Mouse (Mus musculus) urinary bladder, postnatal 36 days (tissue): Measurements from ENCODE around the gene Anapc11.

ENCODE experiments used
- DNase-seq, 2 experiments: peaks; one replicate each; pipeline ENCODE4 v3.0.0; 2022; ENCODE audit warnings: low spot score in 2 of 2, mixed read lengths in 1 of 2

The Anapc11 gene

GRCm38 (mm10) chr11:120626785-120627467 is 28.7 kb downstream of the Anapc11 start:
- no peak for DNase-seq

- DNase-seq: no peak
These were observed 29.5 kb downstream of the Anapc11 start for GRCm38 (mm10) chr11:120627468-120628300.

- DNase-seq: no peak
These were observed 30.6 kb downstream of the Anapc11 start for GRCm38 (mm10) chr11:120628601-120629340.

- DNase-seq: no peak
These were observed 31.1 kb downstream of the Anapc11 start for GRCm38 (mm10) chr11:120629341-120629730.

- DNase-seq: peak in 1 of 2 experiments; percentile 62
These were observed 31.7 kb downstream of the Anapc11 start for GRCm38 (mm10) chr11:120629911-120630310.

GRCm38 (mm10) chr11:120630401-120630871 is 32.2 kb downstream of the Anapc11 start:
- peak in 1 of 2 experiments; percentile 44 for DNase-seq

GRCm38 (mm10) chr11:120630881-120631725 is 32.9 kb downstream of the Anapc11 start:
- no peak for DNase-seq

GRCm38 (mm10) chr11:120631726-120632448 is 33.7 kb downstream of the Anapc11 start:
- no peak for DNase-seq

GRCm38 (mm10) chr11:120632559-120633519 is 34.6 kb downstream of the Anapc11 start:
- peak; percentile 64 to 78 for DNase-seq

- DNase-seq: peak; percentile 87 to 94
These were observed 35.5 kb downstream of the Anapc11 start, which contains the start of gene Mafg for GRCm38 (mm10) chr11:120633520-120634343. Gene Mafg, minus strand, starts transcription at chr11:120633600.

GRCm38 (mm10) chr11:120634810-120635209 is 36.6 kb downstream of the Anapc11 start:
- no peak for DNase-seq

- no peak for DNase-seq
These were observed 43.0 kb downstream of the Anapc11 start for GRCm38 (mm10) chr11:120641255-120641654.

GRCm38 (mm10) chr11:120641869-120642268 is 43.6 kb downstream of the Anapc11 start:
- DNase-seq: no peak

- DNase-seq: no peak
These were observed 44.8 kb downstream of the Anapc11 start for GRCm38 (mm10) chr11:120642939-120643600.

GRCm38 (mm10) chr11:120643601-120643987 is 45.4 kb downstream of the Anapc11 start, which contains the start of gene Pycr1:
Gene Pycr1, minus strand, starts transcription at chr11:120643769.
- peak; percentile 91 to 93 for DNase-seq

- DNase-seq: no peak
These were observed 49.0 kb downstream of the Anapc11 start for GRCm38 (mm10) chr11:120647047-120647830.

- peak in 1 of 2 experiments; percentile 20 for DNase-seq
These were observed 49.8 kb downstream of the Anapc11 start, which contains the start of gene Myadml2 for GRCm38 (mm10) chr11:120648001-120648476. Gene Myadml2, minus strand, starts transcription at chr11:120648158.
